Mouse (Mus musculus) A20 (cell line): ENCODE data around the gene Pcgf6.
A peak's percentile ranks its signal among the peaks of the same experiment; 100 is the strongest.
"Not testable (repeated sequence)": the region's sequence is repeated elsewhere in the genome, so short reads cannot be mapped to it uniquely, and the experiment has no call there.

Source experiments
- DNase-seq: peaks from one replicate; pipeline ENCODE4 v3.0.0-alpha.2; 2011; ENCODE audit warnings: low read depth, low spot score

The Pcgf6 gene

DNA sequence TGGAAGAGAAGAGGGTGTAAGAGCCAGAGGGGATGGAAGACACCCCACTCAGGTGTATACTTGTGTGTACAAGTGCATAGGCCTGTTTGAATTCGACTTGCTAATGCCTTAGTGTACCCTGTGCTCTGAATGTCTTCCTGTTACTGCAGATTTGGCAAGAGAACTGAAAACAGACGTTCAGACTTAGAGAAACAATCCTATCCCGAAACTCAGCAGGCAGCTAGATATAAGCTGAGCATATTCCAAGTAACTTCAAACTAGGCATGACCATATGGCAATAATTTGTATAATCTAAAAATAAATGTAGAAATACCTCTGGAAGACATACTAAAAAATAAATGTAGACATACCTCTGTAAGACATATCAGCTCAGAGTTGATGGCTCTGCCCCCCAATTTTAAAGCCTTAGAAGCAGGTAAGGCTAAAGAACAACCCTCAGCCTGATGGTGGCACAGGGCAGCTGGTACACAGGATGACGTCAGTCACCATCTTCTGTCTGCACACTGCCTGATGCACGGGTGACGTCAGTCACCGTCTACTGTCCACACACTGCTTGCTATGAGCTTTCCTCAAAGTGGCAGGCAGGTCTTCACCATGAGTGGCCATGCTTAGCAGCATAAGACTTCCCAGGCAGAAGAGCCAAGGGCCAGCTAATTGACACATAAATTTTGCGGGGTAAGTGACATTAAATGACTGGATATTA lies 52.4 kb downstream of the Pcgf6 start:
- no peak for DNase-seq

DNA sequence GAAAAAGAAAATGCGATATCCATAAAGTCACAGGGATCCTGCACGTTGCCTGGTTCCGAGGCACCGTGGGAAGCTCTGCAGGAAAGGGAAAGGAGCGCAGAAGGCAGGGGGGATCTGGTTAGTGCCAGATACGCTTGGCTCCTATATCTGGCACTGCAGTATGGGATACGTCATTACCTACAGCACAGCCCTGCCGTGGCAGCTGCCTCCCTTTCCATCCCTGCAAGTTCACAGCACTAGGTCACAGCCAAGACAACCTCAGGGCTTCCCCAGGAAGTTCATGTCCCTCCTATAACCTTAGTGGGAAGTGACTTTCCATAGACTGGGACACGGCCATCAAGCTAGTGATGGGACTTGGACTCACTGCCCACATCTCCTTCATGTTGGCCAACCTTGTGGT lies 54.6 kb downstream of the Pcgf6 start:
- no peak for DNase-seq

DNA sequence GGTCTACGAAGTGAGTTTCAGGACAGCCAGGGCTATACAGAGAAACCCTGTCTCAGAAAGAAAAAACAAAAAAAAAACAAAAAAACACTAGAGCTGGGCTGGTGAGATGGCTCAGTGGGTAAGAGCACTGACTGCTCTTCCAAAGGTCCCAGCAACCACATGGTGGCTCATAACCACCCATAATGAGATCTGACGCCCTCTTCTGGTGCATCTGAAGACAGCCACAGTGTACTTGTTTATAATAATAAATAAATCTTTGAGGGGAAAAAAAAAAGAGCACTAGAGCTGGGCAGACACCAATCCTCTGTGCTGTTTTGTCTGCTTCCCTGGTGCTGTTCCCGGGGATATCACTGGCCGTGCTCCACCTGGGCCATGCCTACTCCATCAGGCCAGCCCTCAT lies 58.4 kb downstream of the Pcgf6 start:
- DNase-seq, result not testable (repeated sequence)

DNA sequence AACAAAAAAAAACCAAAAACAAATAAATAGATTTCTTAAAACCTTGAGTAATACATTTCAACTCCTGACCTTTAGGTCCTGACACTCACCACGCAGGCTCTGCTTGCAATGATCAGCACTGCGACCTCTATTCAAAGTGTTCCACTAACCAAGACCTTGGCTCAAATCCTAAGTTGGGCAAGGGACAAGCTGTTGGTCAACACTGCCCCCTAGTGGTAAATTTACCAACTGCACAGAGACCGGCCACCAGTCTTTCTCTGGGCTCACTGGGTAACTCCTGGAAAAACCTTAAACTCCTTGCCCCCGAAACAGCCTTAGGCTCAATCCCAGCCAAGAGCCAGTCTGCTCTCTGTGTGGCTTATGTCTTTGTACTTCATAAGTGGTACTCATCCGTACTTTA lies 59.6 kb downstream of the Pcgf6 start:
- DNase-seq, result peak; percentile 82

DNA sequence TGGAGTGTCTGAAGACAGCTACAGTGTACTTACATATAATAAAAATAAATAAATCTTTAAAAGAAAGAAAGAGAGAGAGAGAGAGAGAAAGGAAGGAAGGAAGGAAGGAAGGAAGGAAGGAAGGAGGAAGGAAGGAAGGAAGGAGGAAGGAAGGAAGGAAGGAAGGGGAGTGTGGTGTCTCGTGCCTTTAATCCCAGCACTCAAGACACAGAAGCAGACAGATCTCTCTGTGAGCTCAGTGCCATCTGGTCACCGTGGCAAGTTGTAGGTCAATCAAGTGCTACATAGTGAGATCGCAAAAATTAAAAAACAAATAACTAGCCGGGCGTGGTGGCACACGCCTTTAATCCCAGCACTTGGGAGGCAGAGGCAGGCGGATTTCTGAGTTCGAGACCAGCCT lies 60.1 kb downstream of the Pcgf6 start:
- not testable (repeated sequence) for DNase-seq

DNA sequence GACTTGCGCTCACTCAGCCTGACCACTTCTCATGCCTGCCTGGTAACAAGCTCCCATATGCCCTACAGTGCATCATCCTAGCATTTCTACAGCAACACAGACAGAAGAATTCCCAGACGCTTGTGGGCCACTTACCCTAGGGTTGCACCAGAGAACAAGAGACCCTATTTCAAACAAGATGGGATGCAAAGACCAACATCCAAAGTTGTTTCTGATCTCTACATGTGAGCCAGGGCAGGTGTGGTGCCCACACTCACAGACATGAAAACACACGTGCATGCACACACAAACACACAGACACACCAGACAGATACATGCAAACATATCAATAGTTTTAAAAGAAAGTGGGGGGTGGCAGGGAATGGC lies 60.6 kb downstream of the Pcgf6 start:
- no peak for DNase-seq

DNA sequence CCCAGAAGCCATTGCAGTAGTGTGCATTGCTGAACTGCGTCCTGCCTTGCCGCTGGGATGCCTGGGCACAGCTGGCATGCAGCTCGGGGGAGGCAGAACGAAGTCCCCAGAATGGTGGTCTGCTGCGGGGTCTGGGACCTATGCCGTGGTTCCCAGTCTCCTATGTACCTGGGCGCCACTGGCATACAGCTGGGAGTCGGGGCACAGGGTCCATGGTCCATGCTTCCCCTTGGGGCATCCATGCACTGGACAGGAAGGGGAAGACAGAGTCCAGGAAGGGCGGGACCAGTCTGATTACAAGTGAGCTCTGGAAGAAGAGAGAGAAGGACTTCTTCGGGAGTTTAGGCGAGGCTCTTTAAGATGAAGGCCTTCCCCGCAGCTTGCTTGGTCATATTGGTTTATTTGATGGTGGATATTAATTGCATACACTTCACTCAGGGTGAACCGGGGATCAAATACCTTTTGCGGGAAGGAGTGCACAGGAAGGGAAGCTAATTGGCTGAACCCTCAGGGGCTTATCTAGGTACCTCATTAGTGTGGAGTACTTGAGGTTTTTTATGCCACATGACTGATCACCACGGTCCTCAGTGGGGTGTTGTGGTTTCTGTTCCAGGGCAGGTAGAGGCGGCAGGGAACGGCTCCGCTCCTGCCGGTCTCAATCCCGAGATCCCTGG lies 61.1 kb downstream of the Pcgf6 start:
- no peak for DNase-seq

DNA sequence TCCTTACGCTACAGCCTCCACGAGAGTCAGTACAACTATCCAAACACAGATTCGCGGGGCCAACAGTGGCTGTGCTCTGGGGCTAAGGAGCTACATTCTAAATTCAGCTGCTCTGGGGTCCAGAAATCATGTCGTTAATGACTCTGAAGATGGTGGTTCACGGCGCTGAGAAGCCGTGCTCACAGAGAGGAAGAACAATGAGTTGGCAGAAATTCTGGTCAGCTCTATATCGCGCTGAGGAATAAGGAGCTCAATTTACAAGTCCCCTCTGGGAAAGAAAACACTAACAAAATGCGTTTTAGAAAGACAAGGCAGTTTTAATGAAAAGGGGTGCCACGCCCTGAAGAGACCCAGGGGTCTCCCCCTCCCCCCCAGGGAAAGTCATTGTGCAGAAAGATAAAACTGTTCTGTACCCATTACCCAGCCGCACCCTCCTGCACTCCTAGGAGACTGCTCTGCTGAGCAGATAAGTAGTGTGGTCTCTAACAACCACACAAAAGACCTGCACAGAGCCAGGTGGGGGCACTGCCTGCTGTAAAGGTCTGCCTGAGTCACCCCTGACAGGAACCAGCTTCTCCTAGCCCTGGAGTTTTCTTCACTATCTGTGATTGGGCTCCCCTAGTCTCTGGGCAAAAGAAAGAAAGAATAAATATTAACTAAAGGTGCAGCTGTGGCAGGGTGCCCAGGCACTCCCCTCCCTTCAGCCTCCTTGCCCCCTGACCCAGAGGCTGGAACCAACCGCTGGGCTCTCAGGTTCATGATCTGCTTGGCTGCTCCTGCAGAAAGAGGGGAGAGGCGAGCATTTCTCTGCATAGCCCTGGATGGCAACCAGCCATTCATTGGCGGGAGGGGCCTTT lies 62.2 kb downstream of the Pcgf6 start:
- DNase-seq, result peak; percentile 64

DNA sequence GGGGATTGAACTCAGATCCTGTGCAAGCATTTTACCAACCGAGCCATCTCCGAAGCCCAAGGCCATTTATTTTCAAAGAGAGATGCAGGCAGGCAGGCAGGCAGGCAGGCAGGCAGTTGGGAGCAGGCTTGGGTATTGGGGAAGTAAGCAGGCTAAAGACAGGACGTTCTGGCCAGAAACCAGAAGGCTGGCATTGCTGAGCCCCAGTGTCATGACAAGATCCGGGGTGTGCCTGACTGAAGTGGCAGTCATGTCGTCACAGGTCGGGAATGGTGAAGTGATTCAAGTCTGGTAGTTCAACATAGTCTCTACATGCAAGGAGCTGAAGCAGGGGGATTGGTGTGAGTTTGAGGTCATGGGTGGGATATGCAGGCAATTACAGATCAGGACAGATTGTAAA lies 63.1 kb downstream of the Pcgf6 start:
- no peak for DNase-seq

DNA sequence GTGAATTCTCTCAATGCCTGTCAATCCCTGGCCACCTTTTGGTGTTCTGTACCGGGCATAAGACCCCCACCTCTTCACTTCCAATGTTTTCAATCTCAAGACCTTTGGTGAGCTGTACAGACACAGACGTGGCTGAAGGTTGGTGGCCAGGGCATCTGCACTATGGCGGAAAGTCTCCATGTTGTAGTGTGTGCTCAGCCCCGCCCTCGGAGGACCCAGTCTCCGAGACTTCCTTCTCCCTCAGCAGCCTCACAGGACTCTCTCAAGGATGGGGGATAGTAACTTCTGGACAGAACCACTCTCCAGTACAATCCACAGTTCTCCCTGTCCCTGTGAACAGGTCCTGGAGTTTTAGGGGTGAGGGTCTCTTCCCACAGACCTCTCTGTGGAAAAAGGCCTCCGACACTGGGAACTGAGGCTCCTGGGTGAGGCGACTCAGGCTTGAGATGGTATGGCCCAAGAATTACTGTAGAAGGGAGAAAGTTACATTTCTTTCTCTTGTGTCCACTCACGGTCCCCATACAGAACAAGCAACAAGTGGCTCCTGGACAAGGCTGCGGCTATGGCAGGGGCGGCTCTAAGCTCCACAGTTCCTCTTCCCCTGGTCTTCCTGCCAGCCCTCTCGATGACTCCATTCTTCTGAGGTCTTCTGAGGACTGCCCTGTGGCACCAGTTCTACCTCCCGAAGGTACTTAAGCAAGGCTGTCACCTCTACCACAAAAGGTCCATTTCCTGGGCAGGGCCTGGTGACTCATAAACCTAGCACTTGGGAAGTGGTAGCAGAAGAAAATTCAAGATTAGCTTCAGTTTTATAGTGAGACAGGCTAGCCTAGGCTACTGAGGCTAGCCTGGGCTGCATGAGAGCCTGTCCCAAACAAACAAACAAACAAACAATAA lies 65.7 kb downstream of the Pcgf6 start:
- DNase-seq, result no peak

DNA sequence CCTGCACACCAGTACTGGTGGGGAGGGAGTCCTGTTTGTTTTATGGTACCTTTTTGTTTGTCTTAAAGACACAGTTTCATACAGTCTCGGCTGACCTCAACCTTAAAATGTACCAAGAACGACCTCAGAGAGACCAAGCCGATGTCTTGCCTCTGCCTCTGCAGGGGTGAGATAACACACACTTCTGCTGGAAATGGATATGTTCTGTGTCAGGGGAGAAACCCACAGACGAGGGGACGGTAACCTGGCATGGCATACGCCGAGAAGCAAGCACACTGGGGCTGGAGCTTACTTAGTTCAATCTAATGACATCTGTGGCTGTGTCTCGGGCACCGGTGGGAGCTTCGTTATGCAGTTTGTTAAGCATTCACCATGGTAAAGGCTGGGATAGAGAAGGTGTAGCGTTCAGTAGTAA lies 66.7 kb downstream of the Pcgf6 start:
- no peak for DNase-seq
